Mouse (Mus musculus): ENCODE data around the gene Spon1. TPM values are rescaled to one million over a fixed set of nuclear protein-coding genes. Genes with fewer than 3 reads are reported as not detected.

The Spon1 gene
- polyA plus RNA-seq, 1 experiment from 2014 or later = 79.1 TPM

GRCm38 (mm10) chr7:113960841-113961499 is 195.2 kb downstream of the Spon1 start:
- ATAC-seq (ENCODE audit: insufficient read depth, low FRiP score, low TSS enrichment) = no peak
- H3K9me3 ChIP-seq (ENCODE audit: control insufficient read depth, low read length) = no peaks in the 10 kb centered on the region
- WGBS = 87% methylated on average over 9 of the region's 9 CpGs
- H3K36me3 ChIP-seq (ENCODE audit: control insufficient read depth, insufficient read depth, low read length) = no peaks in the 10 kb centered on the region
- DNase-seq (ENCODE audit: low spot score) = no peak
- H3K4me2 ChIP-seq (ENCODE audit: low read depth) = no peak overlapping the region
- H3K9ac ChIP-seq (ENCODE audit: low read length) = no peak overlapping the region
- no peak overlapping the region for H3K27ac ChIP-seq (ENCODE audit: low read depth, low read length)
- H3K4me1 ChIP-seq (ENCODE audit: control insufficient read depth, insufficient read depth, low read length) = no peaks in the 10 kb centered on the region
- no peaks in the 10 kb centered on the region for H3K27me3 ChIP-seq (ENCODE audit: control insufficient read depth, insufficient read depth, low read length)
- no peak overlapping the region for H3K4me3 ChIP-seq (ENCODE audit: low read depth, low read length)

GRCm38 (mm10) chr7:113961500-113961895 is 195.7 kb downstream of the Spon1 start:
- WGBS = 83% methylated on average over 3 of the region's 3 CpGs
- no peak for ATAC-seq (ENCODE audit: insufficient read depth, low FRiP score, low TSS enrichment)

GRCm38 (mm10) chr7:113962078-113962477 is 196.3 kb downstream of the Spon1 start:
- H3K4me1 ChIP-seq (ENCODE audit: control insufficient read depth, insufficient read depth, low read length) = no peaks in the 10 kb centered on the region
- no peak overlapping the region for H3K27ac ChIP-seq (ENCODE audit: low read depth, low read length)
- H3K4me3 ChIP-seq (ENCODE audit: low read depth, low read length) = no peak overlapping the region
- WGBS = 77% methylated on average over 4 of the region's 4 CpGs
- H3K36me3 ChIP-seq (ENCODE audit: control insufficient read depth, insufficient read depth, low read length) = no peaks in the 10 kb centered on the region
- DNase-seq (ENCODE audit: low spot score) = no peak
- no peaks in the 10 kb centered on the region for H3K9me3 ChIP-seq (ENCODE audit: control insufficient read depth, low read length)
- no peak overlapping the region for H3K4me2 ChIP-seq (ENCODE audit: low read depth)
- H3K9ac ChIP-seq (ENCODE audit: low read length) = no peak overlapping the region
- H3K27me3 ChIP-seq (ENCODE audit: control insufficient read depth, insufficient read depth, low read length) = no peaks in the 10 kb centered on the region
- ATAC-seq (ENCODE audit: insufficient read depth, low FRiP score, low TSS enrichment) = no peak

More at GRCm38 (mm10) chr7:113961500-113961895, 195.7 kb downstream of the Spon1 start:
- H3K9me3 ChIP-seq (ENCODE audit: control insufficient read depth, low read length) = no peaks in the 10 kb centered on the region
- H3K27ac ChIP-seq (ENCODE audit: low read depth, low read length) = no peak overlapping the region
- H3K4me2 ChIP-seq (ENCODE audit: low read depth) = no peak overlapping the region
- H3K27me3 ChIP-seq (ENCODE audit: control insufficient read depth, insufficient read depth, low read length) = no peaks in the 10 kb centered on the region
- H3K9ac ChIP-seq (ENCODE audit: low read length) = no peak overlapping the region
- DNase-seq (ENCODE audit: low spot score) = no peak
- no peaks in the 10 kb centered on the region for H3K4me1 ChIP-seq (ENCODE audit: control insufficient read depth, insufficient read depth, low read length)
- no peak overlapping the region for H3K4me3 ChIP-seq (ENCODE audit: low read depth, low read length)
- H3K36me3 ChIP-seq (ENCODE audit: control insufficient read depth, insufficient read depth, low read length) = no peaks in the 10 kb centered on the region

GRCm38 (mm10) chr7:113963766-113964165 is 198.0 kb downstream of the Spon1 start:
- ATAC-seq (ENCODE audit: insufficient read depth, low FRiP score, low TSS enrichment) = no peak
- Histone ChIP-seq H3K27me3 (ENCODE audit: control insufficient read depth, insufficient read depth, low read length) (no peaks in the 10 kb centered on the region), H3K4me1 (ENCODE audit: control insufficient read depth, insufficient read depth, low read length) (no peaks in the 10 kb centered on the region), H3K27ac (ENCODE audit: low read depth, low read length) (no peak overlapping the region), H3K9ac (ENCODE audit: low read length) (no peak overlapping the region), H3K9me3 (ENCODE audit: control insufficient read depth, low read length) (no peaks in the 10 kb centered on the region), H3K4me2 (ENCODE audit: low read depth) (no peak overlapping the region), H3K36me3 (ENCODE audit: control insufficient read depth, insufficient read depth, low read length) (no peaks in the 10 kb centered on the region), H3K4me3 (ENCODE audit: low read depth, low read length) (no peak overlapping the region)
- 47% methylated on average over 4 of the region's 4 CpGs for WGBS
- no peak for DNase-seq (ENCODE audit: low spot score)

GRCm38 (mm10) chr7:113965625-113966024 is 199.8 kb downstream of the Spon1 start:
- Histone ChIP-seq H3K4me3 (ENCODE audit: low read depth, low read length) (no peak overlapping the region), H3K4me1 (ENCODE audit: control insufficient read depth, insufficient read depth, low read length) (no peaks in the 10 kb centered on the region), H3K27ac (ENCODE audit: low read depth, low read length) (no peak overlapping the region), H3K9ac (ENCODE audit: low read length) (no peak overlapping the region), H3K27me3 (ENCODE audit: control insufficient read depth, insufficient read depth, low read length) (no peaks in the 10 kb centered on the region), H3K9me3 (ENCODE audit: control insufficient read depth, low read length) (no peaks in the 10 kb centered on the region), H3K36me3 (ENCODE audit: control insufficient read depth, insufficient read depth, low read length) (no peaks in the 10 kb centered on the region), H3K4me2 (ENCODE audit: low read depth) (no peak overlapping the region)
- no peak for DNase-seq (ENCODE audit: low spot score)
- 86% methylated on average over 8 of the region's 8 CpGs for WGBS
- ATAC-seq (ENCODE audit: insufficient read depth, low FRiP score, low TSS enrichment) = no peak

- no peak for DNase-seq (ENCODE audit: low spot score)
- Histone ChIP-seq H3K4me3 (ENCODE audit: low read depth, low read length) (no peak overlapping the region), H3K27me3 (ENCODE audit: control insufficient read depth, insufficient read depth, low read length) (no peaks in the 10 kb centered on the region), H3K36me3 (ENCODE audit: control insufficient read depth, insufficient read depth, low read length) (no peaks in the 10 kb centered on the region), H3K9me3 (ENCODE audit: control insufficient read depth, low read length) (no peaks in the 10 kb centered on the region), H3K4me2 (ENCODE audit: low read depth) (no peak overlapping the region), H3K4me1 (ENCODE audit: control insufficient read depth, insufficient read depth, low read length) (no peaks in the 10 kb centered on the region), H3K27ac (ENCODE audit: low read depth, low read length) (no peak overlapping the region), H3K9ac (ENCODE audit: low read length) (no peak overlapping the region)
- ATAC-seq (ENCODE audit: insufficient read depth, low FRiP score, low TSS enrichment) = no peak
Measured at GRCm38 (mm10) chr7:113969182-113969581, 203.4 kb downstream of the Spon1 start.

- Histone ChIP-seq H3K36me3 (ENCODE audit: control insufficient read depth, insufficient read depth, low read length) (no peaks in the 10 kb centered on the region), H3K27ac (ENCODE audit: low read depth, low read length) (no peak overlapping the region), H3K9me3 (ENCODE audit: control insufficient read depth, low read length) (no peaks in the 10 kb centered on the region), H3K4me2 (ENCODE audit: low read depth) (no peak overlapping the region), H3K27me3 (ENCODE audit: control insufficient read depth, insufficient read depth, low read length) (no peaks in the 10 kb centered on the region), H3K9ac (ENCODE audit: low read length) (no peak overlapping the region), H3K4me1 (ENCODE audit: control insufficient read depth, insufficient read depth, low read length) (no peaks in the 10 kb centered on the region), H3K4me3 (ENCODE audit: low read depth, low read length) (no peak overlapping the region)
- WGBS = 91% methylated on average over 4 of the region's 4 CpGs
- DNase-seq (ENCODE audit: low spot score) = no peak
- ATAC-seq (ENCODE audit: insufficient read depth, low FRiP score, low TSS enrichment) = no peak
Measured at GRCm38 (mm10) chr7:113972536-113972935, 206.7 kb downstream of the Spon1 start.

- H3K4me3 ChIP-seq (ENCODE audit: low read depth, low read length) = no peak overlapping the region
- no peaks in the 10 kb centered on the region for H3K4me1 ChIP-seq (ENCODE audit: control insufficient read depth, insufficient read depth, low read length)
- no peak for DNase-seq (ENCODE audit: low spot score)
- H3K9ac ChIP-seq (ENCODE audit: low read length) = no peak overlapping the region
- WGBS = 90% methylated on average over 10 of the region's 10 CpGs
- H3K4me2 ChIP-seq (ENCODE audit: low read depth) = no peak overlapping the region
- H3K9me3 ChIP-seq (ENCODE audit: control insufficient read depth, low read length) = no peaks in the 10 kb centered on the region
- H3K36me3 ChIP-seq (ENCODE audit: control insufficient read depth, insufficient read depth, low read length) = no peaks in the 10 kb centered on the region
- H3K27ac ChIP-seq (ENCODE audit: low read depth, low read length) = no peak overlapping the region
- ATAC-seq (ENCODE audit: insufficient read depth, low FRiP score, low TSS enrichment) = no peak
- no peaks in the 10 kb centered on the region for H3K27me3 ChIP-seq (ENCODE audit: control insufficient read depth, insufficient read depth, low read length)
Measured at GRCm38 (mm10) chr7:113986406-113987134, 220.8 kb downstream of the Spon1 start.

GRCm38 (mm10) chr7:113988156-113988555 is 222.4 kb downstream of the Spon1 start:
- H3K9me3 ChIP-seq (ENCODE audit: control insufficient read depth, low read length) = no peaks in the 10 kb centered on the region
- H3K4me1 ChIP-seq (ENCODE audit: control insufficient read depth, insufficient read depth, low read length) = no peaks in the 10 kb centered on the region
- no peak overlapping the region for H3K4me3 ChIP-seq (ENCODE audit: low read depth, low read length)
- H3K4me2 ChIP-seq (ENCODE audit: low read depth) = no peak overlapping the region
- no peaks in the 10 kb centered on the region for H3K27me3 ChIP-seq (ENCODE audit: control insufficient read depth, insufficient read depth, low read length)
- no peaks in the 10 kb centered on the region for H3K36me3 ChIP-seq (ENCODE audit: control insufficient read depth, insufficient read depth, low read length)
- DNase-seq (ENCODE audit: low spot score) (no peak), ATAC-seq (ENCODE audit: insufficient read depth, low FRiP score, low TSS enrichment) (no peak)
- H3K27ac ChIP-seq (ENCODE audit: low read depth, low read length) = no peak overlapping the region
- no peak overlapping the region for H3K9ac ChIP-seq (ENCODE audit: low read length)

Data from neural tube, embryonic 11.5 days (tissue).